Mouse (Mus musculus): ENCODE measurements at regions not wholly inside any gene's neighbourhood (a gene's known extent, or its start where the extent isn't known, plus 50 kb on each side); places are given as distances from the start of the nearest gene placed in this dataset.
"Not testable (repeated sequence)": the region's sequence is repeated elsewhere in the genome, so short reads cannot be mapped to it uniquely, and the experiment has no call there.

DNA sequence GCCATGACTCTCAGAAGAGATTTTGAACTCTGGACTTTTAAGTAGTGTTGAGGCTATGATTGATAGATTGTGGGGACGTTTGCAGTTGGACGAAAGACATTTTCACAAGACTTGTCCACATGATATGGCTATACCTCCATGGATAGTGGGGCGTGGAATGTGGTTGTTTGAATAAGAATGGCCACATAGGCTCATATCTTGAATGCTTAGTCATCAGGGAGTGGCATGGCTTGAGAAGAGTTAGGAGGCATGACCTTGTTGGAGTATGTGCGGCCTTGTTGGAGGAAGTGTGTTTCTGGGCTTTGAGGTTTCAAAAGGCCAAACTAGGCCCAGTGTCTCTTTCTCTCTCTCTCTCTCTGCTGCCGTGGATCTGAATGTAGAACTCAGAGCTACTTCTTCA lies 204.7 kb upstream of the Pclo start:
- Histone ChIP-seq H3K4me2 (no peak overlapping the region), H3K4me3 (no peak overlapping the region), H3K9me3 (no peaks in the 10 kb centered on the region), H3K27ac (no peak overlapping the region), H3K4me1 (replicated peaks) (no peaks in the 10 kb centered on the region), H3K36me3 (no peaks in the 10 kb centered on the region), H3K9ac (no peak overlapping the region), H3K27me3 (no peaks in the 10 kb centered on the region)
- WGBS, result 94% methylated on average over 5 of the region's 5 CpGs
- no peak for ATAC-seq (ENCODE audit: low FRiP score)

DNA sequence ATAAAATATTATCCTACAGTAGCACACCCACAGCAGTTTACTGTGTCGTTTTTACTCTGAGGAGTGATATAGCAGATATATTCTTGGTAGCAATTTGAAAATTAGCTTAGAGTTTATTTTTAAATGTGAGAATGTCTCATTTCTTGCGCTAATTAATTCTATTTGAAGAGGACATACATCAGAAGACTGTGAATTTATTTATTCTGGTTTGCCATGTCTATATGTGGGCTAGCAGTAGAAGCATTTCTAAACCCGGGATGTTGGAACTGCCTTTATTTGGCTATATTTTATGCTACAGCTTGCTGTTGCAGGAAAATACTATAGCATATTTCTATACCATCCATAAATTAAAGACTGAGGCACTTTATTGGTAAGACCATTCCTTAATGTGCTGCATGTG lies 203.0 kb upstream of the Pclo start:
- ATAC-seq (ENCODE audit: low FRiP score), result no peak
- WGBS, result 90% methylated on average over 3 of the region's 3 CpGs
- Histone ChIP-seq H3K4me2 (no peak overlapping the region), H3K36me3 (no peaks in the 10 kb centered on the region), H3K4me1 (replicated peaks) (no peaks in the 10 kb centered on the region), H3K9ac (no peak overlapping the region), H3K27me3 (no peaks in the 10 kb centered on the region), H3K9me3 (no peaks in the 10 kb centered on the region), H3K4me3 (no peak overlapping the region), H3K27ac (no peak overlapping the region)

DNA sequence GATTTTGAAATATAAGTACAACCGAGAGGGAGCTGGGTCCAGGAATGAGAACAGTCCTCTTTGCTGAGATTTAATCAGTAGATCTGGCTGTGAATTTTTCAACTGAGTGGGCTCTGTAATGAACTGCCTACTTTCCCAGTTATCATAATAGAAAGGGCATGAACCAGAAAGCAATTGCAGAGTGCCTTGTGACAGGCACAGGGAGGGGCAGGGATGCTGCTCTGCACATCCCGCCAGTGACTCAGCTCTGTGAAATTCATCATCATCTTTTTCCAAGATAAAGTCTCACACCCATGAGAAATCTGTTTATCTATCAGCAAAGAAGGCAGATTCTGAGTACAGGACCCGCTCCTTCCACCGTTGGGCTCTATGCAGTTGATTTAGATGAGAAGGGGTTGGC lies 194.5 kb upstream of the Pclo start:
- no peak overlapping the region for H3K9ac ChIP-seq
- peak; percentile 63; the same call in 1 of the 2 replicates for ATAC-seq (ENCODE audit: low FRiP score)
- WGBS, result 77% methylated on average over 4 of the region's 4 CpGs

DNA sequence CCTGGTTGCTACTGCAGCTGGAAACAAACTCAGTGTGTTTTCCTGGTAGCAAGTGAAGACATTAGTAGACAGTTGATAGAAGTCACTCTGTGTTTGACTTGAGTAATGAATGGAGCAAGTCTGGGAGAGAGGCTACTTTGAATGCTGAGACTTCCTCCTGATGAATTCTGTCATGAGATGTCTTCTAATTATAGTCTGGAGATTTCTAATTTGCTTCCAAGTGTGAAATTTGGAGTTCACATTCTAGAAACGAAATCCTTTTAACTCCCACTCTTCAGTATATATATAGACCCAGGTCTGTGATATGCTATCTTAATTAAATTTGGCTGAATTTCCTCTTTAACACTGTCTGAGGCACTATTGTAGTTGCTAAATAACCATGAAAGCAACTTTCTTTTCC lies 192.7 kb upstream of the Pclo start:
- ATAC-seq (ENCODE audit: low FRiP score), result no peak
- Histone ChIP-seq H3K4me1 (replicated peaks) (no peaks in the 10 kb centered on the region), H3K9me3 (no peaks in the 10 kb centered on the region), H3K27ac (no peak overlapping the region), H3K36me3 (no peaks in the 10 kb centered on the region), H3K9ac (no peak overlapping the region), H3K4me3 (no peak overlapping the region), H3K27me3 (no peaks in the 10 kb centered on the region), H3K4me2 (no peak overlapping the region)
- WGBS, result 76% methylated on average over 1 of the region's 1 CpGs

More for the DNA sequence above, 194.5 kb upstream of the Pclo start:
- Histone ChIP-seq H3K27ac (no peak overlapping the region), H3K36me3 (no peaks in the 10 kb centered on the region), H3K4me1 (replicated peaks) (no peaks in the 10 kb centered on the region), H3K27me3 (no peaks in the 10 kb centered on the region), H3K4me3 (no peak overlapping the region), H3K9me3 (no peaks in the 10 kb centered on the region), H3K4me2 (no peak overlapping the region)

DNA sequence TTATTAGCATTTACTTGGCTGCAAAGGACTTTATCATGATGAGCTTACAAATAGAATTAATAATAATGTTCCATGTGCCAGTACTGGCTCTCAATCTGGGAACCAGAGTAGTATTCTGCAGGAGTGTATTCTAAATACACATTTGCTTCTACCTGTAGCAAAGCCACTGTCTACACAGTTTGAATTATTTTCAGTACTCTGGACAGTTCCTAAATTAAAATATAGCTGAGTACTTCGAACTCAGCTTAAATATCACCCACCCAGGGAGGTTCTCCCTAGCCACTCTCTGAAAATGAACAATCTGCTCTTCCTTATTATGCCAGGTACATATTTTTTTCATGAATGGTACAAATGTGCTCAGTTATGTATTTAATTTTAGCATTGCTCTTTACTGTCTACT lies 154.3 kb upstream of the Pclo start:
- H3K27me3 ChIP-seq, result no peaks in the 10 kb centered on the region
- H3K36me3 ChIP-seq, result no peaks in the 10 kb centered on the region
- 54% methylated on average over 1 of the region's 1 CpGs for WGBS
- H3K4me3 ChIP-seq, result no peak overlapping the region
- ATAC-seq (ENCODE audit: low FRiP score), result no peak
- no peak overlapping the region for H3K4me2 ChIP-seq
- no peak overlapping the region for H3K27ac ChIP-seq
- H3K9me3 ChIP-seq, result no peaks in the 10 kb centered on the region
- no peak overlapping the region for H3K9ac ChIP-seq
- H3K4me1 ChIP-seq (replicated peaks), result no peaks in the 10 kb centered on the region

DNA sequence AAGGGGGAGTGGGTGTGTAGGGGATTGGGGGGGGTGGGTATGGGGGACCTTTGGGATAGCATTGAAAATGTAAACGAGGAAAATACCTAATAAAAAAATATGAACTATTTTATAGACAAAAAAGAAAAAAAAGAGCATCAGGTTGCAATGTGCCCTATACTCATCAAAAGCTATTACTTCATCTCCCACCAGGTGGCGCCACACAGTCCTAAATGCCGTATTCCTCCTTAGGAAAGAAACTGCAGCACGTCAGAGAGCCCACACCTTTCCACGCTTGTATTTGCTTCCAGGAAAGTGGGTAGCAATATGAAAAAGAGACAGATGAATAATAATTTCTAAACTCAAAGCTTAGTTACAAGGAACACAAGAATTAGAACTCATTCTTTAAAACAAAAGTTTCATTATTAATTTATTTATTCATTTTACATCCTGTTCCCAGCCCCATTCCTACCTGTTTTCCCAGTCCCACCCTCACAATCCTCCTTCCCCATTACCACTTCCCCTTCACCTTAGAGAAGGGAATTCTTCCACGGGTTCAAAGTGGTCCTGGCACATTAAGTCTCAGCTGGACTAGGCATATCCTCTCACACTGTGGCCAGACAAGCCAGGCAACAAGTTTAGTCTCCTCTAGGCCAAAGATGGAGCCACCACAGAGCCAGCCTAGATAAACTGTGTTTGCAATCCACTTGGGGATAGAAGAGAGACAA lies 125.4 kb upstream of the Pclo start:
- peak; percentile 88 for ATAC-seq (ENCODE audit: low FRiP score)
- no peak overlapping the region for H3K4me2 ChIP-seq
- 24% methylated on average over 6 of the region's 6 CpGs for WGBS

DNA sequence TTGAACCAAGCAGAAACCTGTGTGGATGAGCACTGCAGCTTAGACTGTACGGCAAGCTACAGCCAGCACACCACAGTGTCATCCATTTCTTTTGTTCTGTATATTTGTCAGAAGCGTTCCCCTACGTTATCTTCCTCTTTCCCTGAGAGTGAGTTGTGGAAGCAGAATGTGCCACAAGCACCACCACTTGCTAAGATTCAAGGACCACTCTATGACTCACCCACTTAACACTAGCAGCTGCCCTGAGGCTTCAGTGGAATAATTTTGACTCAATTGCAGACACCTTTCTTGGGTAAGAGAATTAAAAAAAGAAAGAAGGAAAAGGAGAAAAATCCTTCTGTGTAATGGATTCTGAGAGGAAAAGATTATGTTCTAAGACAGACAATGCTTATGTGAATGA lies 122.9 kb upstream of the Pclo start:
- Histone ChIP-seq H3K27me3 (no peaks in the 10 kb centered on the region), H3K9me3 (no peaks in the 10 kb centered on the region), H3K27ac (no peak overlapping the region), H3K36me3 (no peaks in the 10 kb centered on the region), H3K4me3 (no peak overlapping the region), H3K4me1 (replicated peaks) (no peaks in the 10 kb centered on the region), H3K4me2 (no peak overlapping the region), H3K9ac (no peak overlapping the region)
- ATAC-seq (ENCODE audit: low FRiP score), result no peak
- WGBS, result 84% methylated on average over 3 of the region's 3 CpGs

More for the DNA sequence above, 125.4 kb upstream of the Pclo start:
- H3K9ac ChIP-seq, result no peak overlapping the region
- H3K9me3 ChIP-seq, result no peaks in the 10 kb centered on the region
- no peaks in the 10 kb centered on the region for H3K36me3 ChIP-seq
- no peak overlapping the region for H3K27ac ChIP-seq
- H3K4me3 ChIP-seq, result no peak overlapping the region
- H3K27me3 ChIP-seq, result no peaks in the 10 kb centered on the region
- H3K4me1 ChIP-seq (replicated peaks), result no peaks in the 10 kb centered on the region

DNA sequence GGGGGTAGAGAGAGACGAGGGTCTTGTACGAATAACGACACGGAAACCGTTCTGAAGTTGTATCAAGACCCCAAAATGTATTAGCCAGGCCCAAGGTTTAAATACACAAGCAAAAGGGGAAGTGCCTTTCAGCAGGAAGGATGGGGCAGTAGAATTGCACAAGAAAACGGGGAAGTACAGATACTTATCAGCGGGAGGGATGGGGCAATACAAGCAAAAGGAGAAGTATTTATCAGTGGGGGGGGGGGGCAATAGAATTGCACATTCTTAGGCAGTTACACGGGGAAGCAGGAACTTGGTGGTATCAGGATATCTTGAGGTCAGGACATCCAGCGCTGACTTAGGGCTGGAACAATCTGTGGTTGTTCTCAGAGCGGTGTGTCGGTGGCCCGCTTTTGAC lies 111.3 kb upstream of the Pclo start:
- not testable (repeated sequence) for H3K4me3 ChIP-seq; H3K9ac ChIP-seq; H3K4me2 ChIP-seq; H3K36me3 ChIP-seq; ATAC-seq (ENCODE audit: low FRiP score); H3K27ac ChIP-seq; H3K27me3 ChIP-seq; H3K9me3 ChIP-seq; H3K4me1 ChIP-seq (replicated peaks)
- 90% methylated on average over 9 of the region's 12 CpGs for WGBS

DNA sequence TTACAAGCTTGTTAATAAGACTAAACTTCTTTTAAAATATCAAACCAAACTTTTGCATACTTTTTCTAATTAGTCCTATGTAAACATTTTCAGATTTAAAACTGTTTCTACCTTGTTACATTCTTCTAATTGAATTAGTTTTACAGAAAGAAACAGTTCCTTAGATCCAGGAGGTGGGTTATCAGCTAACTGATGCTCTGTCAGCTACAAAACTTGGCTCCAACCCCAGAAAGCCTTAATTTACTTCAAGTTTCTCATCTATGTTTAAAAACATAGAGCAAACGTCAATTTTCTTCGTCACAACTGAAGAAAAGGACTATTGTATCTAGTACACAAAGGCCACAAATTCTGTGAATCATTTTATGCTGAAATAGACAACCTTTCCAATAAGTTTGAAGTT lies 110.4 kb upstream of the Pclo start:
- Histone ChIP-seq H3K9me3 (no peaks in the 10 kb centered on the region), H3K9ac (no peak overlapping the region), H3K4me2 (no peak overlapping the region), H3K27me3 (no peaks in the 10 kb centered on the region), H3K27ac (no peak overlapping the region), H3K36me3 (no peaks in the 10 kb centered on the region), H3K4me1 (replicated peaks) (no peaks in the 10 kb centered on the region), H3K4me3 (no peak overlapping the region)
- WGBS, result 83% methylated on average over 2 of the region's 2 CpGs
- no peak for ATAC-seq (ENCODE audit: low FRiP score)

DNA sequence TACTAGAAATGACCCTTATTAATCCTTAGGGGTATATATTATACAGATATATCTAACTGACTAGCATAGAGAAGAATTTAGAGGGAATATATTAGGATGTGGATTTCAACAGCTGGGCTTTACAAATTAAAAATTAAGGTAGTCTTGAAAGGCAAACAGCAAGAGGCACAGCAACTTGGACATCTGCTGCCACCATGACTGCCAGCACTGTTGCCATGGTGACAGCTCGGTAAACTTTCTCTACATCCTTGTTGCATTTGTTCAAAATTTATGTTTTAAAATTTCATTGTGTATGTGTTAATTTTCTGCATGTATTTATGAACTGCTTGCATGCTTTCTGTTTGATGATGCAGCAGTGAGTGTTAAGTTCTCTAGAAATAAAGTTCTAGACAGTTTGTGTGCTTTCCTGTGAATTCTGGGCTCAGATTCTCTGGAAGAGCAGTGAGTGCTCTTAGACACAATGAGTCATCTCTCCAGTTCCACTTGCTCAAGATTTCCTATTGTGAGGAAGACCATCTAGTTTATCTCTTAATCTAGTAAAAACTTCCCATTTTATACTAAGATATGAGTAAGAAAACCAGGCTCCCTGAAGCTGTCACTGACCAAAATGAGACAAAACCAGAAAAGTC lies 99.4 kb upstream of the Pclo start:
- Histone ChIP-seq H3K4me3 (no peak overlapping the region), H3K27me3 (no peaks in the 10 kb centered on the region), H3K9me3 (peaks cover 3% of the 10 kb centered on the region; the same call in 1 of the 2 replicates), H3K27ac (no peak overlapping the region), H3K36me3 (no peaks in the 10 kb centered on the region), H3K4me1 (replicated peaks) (no peaks in the 10 kb centered on the region), H3K9ac (no peak overlapping the region), H3K4me2 (no peak overlapping the region)
- 68% methylated on average over 1 of the region's 1 CpGs for WGBS
- ATAC-seq (ENCODE audit: low FRiP score), result no peak

DNA sequence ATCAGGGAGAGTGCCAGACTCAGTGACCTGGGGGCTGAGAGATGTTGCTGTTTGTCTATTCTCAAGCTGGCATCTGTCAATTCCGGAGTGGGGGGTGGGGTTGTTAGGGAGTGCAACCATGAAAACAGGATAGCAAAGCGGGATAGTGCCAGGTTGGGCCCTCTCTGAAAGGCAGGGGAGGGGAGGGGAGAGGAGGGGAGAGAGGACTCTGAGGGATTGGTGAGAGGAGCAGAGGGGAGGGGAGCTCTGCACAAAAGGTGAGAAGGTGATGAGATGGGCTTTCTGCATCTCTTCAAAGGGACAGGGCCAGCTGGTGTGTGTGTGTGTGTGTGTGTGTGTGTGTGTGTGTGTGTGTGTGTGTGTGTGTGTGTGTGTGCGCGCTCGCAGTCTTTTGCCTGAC lies 61.6 kb upstream of the Pclo start:
- ATAC-seq (ENCODE audit: low FRiP score), result no peak
- H3K9ac ChIP-seq, result no peak overlapping the region
- WGBS, result 57% methylated on average over 2 of the region's 5 CpGs

More for the DNA sequence above, 61.6 kb upstream of the Pclo start:
- Histone ChIP-seq H3K9me3 (no peaks in the 10 kb centered on the region), H3K4me2 (no peak overlapping the region), H3K4me1 (replicated peaks) (no peaks in the 10 kb centered on the region), H3K27ac (no peak overlapping the region), H3K36me3 (no peaks in the 10 kb centered on the region), H3K27me3 (no peaks in the 10 kb centered on the region), H3K4me3 (no peak overlapping the region)

Measured in hindbrain, embryonic 13.5 days (tissue).